Mouse (Mus musculus) small intestine, adult 2 months (tissue): Measurements from ENCODE around the gene Tgfb1. TPM values are rescaled to one million over a fixed set of nuclear protein-coding genes. Genes with fewer than 3 reads are reported as not detected.

Experiments
- H3K27ac ChIP-seq: fragments of 200-500 bp; 2 replicates; pipeline ENCODE4 v1.5.1; 2012; ENCODE audit warnings: low read depth, low read length, control low read depth, inconsistent platforms; ENCODE audit not compliant: insufficient read depth
- H3K27me3 ChIP-seq: fragments of 200-500 bp; 2 replicates; pipeline ENCODE4 v1.6.1; 2012; ENCODE audit warnings: mild to moderate bottlenecking, moderate library complexity, low read length, inconsistent platforms; ENCODE audit not compliant: control insufficient read depth, insufficient read depth
- H3K36me3 ChIP-seq: fragments of 200-500 bp; 2 replicates; pipeline ENCODE4 v1.6.1; 2012; ENCODE audit warnings: mild to moderate bottlenecking, low read length, control low read depth, inconsistent platforms; ENCODE audit not compliant: control insufficient read depth, insufficient read depth
- H3K4me1 ChIP-seq: fragments of 200-500 bp; 2 replicates; pipeline ENCODE4 v1.6.1; 2012; ENCODE audit warnings: low read length, inconsistent platforms, mixed read lengths; ENCODE audit not compliant: control insufficient read depth, insufficient read depth, insufficient read length
- H3K4me3 ChIP-seq: fragments of 200-500 bp; 2 replicates; pipeline ENCODE4 v1.5.1; 2012; ENCODE audit warnings: low read depth, mild to moderate bottlenecking, control low read depth, inconsistent platforms, low read length, moderate library complexity
- CTCF ChIP-seq: fragments of 200-500 bp; IDR thresholded peaks from 2 replicates; pipeline ENCODE4 v1.5.1; 2012; ENCODE audit warnings: low read depth, mild to moderate bottlenecking, control low read depth, inconsistent platforms, low read length, moderate library complexity, mixed read lengths; ENCODE audit not compliant: insufficient replicate concordance, insufficient read length; ENCODE audit errors: extremely low read depth
- POLR2A ChIP-seq: fragments of 200-500 bp; IDR thresholded peaks from 2 replicates; pipeline ENCODE4 v1.6.1; 2012; ENCODE audit warnings: low read depth, mild to moderate bottlenecking, control low read depth, inconsistent platforms, low read length, moderate library complexity
- WGBS: fragments of 180-500 bp; shearing (Covaris S2); methylation state at CpG from one replicate; pipeline ENCODE4 v1.1.7; 2018; 5-methylcytosine and 5-hydroxymethylcytosine counted together
- polyA plus RNA-seq: library from polyadenylated mRNA; depleted of rRNA; stranded (reverse); fragments of >200 nt; gene quantifications from 2 replicates; pipeline ENCODE4 v1.2.3, GENCODE M21; 2012

The Tgfb1 gene
- polyA plus RNA-seq, 1 experiment, result 24.4 TPM

- Histone ChIP-seq H3K36me3 (no peaks in the 10 kb centered on the region), H3K27ac (peak overlapping the region; percentile 71; the same call in 1 of the 2 replicates), H3K4me1 (peaks cover 17% of the 10 kb centered on the region), H3K27me3 (no peaks in the 10 kb centered on the region), H3K4me3 (no peak overlapping the region)
- TF ChIP-seq CTCF (no peak), POLR2A (no peak)
- WGBS, result 57% methylated on average over 7 of the region's 7 CpGs
Measured at GRCm38 (mm10) chr7:25706578-25707170, 19.9 kb downstream of the Tgfb1 start.

DNA sequence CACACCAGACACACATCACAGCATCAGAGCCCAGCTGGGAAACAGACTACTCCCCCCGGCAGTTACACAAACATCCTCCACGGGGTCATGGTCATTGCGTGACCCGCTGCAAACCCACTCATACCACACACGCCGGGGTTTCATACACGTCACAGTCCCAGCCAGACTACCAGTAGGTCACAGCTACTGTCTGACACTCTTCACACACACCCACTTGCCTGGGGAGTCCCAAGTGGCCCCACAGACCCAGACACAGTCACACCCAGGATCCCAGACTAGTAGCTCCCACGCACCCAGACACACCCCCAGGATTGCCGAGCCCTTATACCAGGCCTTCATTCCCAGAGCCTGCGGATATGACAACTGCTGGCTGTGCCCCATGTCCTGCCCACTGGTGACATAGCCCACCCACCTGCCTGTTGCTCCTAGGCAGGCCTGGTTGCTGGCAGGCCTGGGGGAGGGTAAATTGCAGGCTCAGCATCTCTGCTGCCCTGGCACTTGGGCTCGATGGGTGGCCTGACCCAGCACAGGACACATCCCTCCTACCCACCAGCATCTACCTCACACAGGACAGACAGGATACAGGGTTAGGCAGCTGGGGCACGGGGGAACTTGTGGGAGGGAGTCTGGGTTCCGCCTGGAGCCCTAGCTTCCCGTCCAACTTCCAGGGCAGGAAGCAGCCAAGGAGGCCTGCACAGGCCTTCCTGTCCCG, 20.9 kb downstream of the Tgfb1 start:
- Histone ChIP-seq H3K36me3 (peaks cover 7% of the 10 kb centered on the region), H3K4me3 (no peak overlapping the region), H3K27ac (peak overlapping the region; percentile 67), H3K27me3 (no peaks in the 10 kb centered on the region), H3K4me1 (peaks cover 21% of the 10 kb centered on the region)
- TF ChIP-seq CTCF (no peak), POLR2A (no peak)
- WGBS, result 64% methylated on average over 15 of the region's 15 CpGs

DNA sequence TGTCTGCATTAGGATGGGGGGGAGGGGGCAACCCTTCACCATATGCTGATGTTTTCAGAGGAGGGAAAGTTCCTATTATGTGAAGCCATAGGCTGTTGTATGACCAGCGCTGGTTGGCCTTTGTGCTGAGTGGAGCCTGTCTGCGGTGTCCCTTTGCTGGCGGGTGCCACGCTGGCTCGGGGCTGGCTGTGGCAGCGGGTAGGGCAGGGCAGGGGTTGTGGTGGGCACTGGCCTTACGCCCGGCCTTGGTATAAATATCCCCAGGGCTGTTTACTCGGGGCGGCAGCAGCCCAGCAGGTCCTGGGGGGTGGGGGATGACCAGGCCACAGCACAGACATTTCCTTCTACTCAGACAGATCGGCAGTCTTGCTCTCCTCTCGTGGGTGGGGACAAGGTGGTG, 23.2 kb downstream of the Tgfb1 start:
- Histone ChIP-seq H3K4me3 (no peak overlapping the region), H3K36me3 (peaks cover 28% of the 10 kb centered on the region), H3K27me3 (no peaks in the 10 kb centered on the region), H3K27ac (peak overlapping the region; percentile 17; the same call in 1 of the 2 replicates), H3K4me1 (peaks cover 17% of the 10 kb centered on the region)
- WGBS, result 16% methylated on average over 12 of the region's 12 CpGs
- TF ChIP-seq CTCF, result no peak
- TF ChIP-seq POLR2A, result no peak

DNA sequence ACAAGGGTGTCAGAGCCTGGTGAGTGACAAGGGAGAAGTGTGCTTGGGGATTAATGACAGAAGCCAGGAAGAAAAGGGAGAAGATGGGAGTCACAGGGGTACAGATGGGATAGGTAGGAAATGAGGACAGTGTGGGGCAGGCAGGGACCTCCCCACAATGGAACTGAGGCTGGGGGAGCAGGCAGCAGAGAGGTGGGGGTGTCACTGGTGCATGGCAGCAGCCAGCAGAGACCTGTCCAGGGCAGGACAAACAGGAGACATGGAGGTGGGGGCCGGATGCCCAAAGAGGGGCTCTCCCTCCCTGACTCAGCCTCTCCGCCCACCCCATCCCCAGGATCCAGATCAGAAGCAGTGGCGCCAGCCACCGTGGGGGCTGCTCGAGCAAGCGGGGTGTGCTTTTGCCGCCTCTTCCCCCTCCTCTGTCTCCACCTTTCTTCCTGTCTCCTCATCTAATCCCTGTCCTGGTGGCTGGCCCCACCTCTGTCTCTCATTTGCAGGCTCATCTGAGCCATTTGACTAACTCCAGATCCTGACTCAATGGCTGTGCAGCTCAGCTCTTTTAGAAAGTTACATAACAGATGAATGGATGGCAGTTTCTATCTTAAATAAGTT, 23.8 kb downstream of the Tgfb1 start:
- H3K27ac ChIP-seq, result peak overlapping the region; percentile 39; the same call in 1 of the 2 replicates
- no peak for TF ChIP-seq POLR2A
- no peak for TF ChIP-seq CTCF

DNA sequence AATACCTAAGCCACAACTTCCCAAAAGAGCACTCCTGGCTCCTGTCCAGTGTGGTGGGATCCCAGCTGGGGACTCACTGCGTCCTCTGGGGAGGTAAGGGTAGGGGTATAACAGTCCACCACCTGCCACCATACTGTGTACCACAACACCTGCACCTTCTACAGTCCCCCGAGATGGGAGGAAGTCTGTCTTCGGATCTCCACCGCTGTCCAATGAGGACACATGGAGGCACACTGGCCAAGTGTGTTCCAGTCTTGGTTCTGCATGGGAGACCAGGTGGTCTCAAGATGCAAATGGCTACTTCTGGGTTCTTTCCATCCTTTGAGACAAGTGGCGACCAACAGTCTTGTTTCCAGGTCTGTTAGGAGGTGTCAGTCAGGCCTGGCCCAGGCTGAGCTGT, 24.4 kb downstream of the Tgfb1 start:
- 72% methylated on average over 5 of the region's 5 CpGs for whole genome bisulfite sequencing
- Histone ChIP-seq H3K27ac (peak overlapping the region; percentile 20; the same call in 1 of the 2 replicates), H3K4me1 (peaks cover 13% of the 10 kb centered on the region), H3K27me3 (no peaks in the 10 kb centered on the region), H3K36me3 (peaks cover 39% of the 10 kb centered on the region), H3K4me3 (no peak overlapping the region)
- TF ChIP-seq POLR2A (no peak), CTCF (no peak)

More for the DNA sequence above, 23.8 kb downstream of the Tgfb1 start:
- WGBS, result 37% methylated on average over 7 of the region's 7 CpGs
- Histone ChIP-seq H3K36me3 (peaks cover 35% of the 10 kb centered on the region), H3K4me3 (no peak overlapping the region), H3K4me1 (peaks cover 17% of the 10 kb centered on the region), H3K27me3 (no peaks in the 10 kb centered on the region)

DNA sequence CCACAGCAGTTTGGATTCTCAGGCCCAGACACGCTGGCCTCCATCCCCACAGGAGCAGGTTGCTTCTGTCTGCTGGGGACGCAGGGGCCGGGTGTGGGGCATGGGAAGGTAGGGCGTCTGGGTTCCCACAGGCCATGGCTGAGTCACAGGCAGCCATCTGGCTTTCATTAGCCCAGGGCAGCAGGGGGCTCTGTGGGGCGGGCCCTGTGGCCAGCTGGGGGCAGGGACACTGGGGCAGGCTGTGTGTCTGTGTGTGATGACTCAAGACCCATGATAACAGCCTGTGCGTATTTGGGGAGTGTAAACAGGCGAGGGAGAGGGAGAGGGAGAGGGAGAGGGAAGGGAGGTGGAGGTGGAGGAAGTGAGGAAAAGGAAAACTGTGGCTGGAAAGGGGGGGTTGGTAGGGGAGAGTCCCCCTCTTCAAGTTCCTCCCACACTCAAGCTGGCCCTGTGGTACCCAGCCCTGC, 25.0 kb downstream of the Tgfb1 start:
- Histone ChIP-seq H3K27ac (peak overlapping the region; percentile 20; the same call in 1 of the 2 replicates), H3K4me1 (peaks cover 12% of the 10 kb centered on the region), H3K36me3 (peaks cover 40% of the 10 kb centered on the region), H3K27me3 (no peaks in the 10 kb centered on the region), H3K4me3 (no peak overlapping the region)
- WGBS, result 51% methylated on average over 7 of the region's 7 CpGs
- TF ChIP-seq CTCF (no peak), POLR2A (no peak)

DNA sequence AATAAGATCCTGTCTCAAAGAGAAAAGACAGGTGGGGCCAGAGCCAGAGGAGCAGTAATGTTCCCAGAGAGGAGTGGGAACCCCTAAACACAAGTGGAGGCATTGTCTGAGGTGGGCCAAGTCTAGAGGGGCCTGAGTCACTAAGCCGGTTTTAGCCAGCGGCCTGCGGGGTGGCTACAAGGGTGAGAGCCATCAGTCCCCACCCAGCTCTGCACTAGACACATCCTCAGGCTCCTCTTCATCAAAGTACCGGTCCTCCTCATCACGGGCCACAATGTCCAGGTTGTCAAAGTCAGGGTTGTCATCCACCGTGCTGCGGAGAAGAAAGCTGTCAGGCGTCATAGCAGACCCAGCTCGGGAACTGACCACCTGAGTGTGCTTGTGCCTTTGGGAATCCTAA, 26.0 kb downstream of the Tgfb1 start:
- 93% methylated on average over 9 of the region's 9 CpGs for WGBS

More for the DNA sequence above, 26.0 kb downstream of the Tgfb1 start:
- Histone ChIP-seq H3K27ac (no peak overlapping the region), H3K27me3 (no peaks in the 10 kb centered on the region), H3K4me3 (no peak overlapping the region), H3K36me3 (peaks cover 41% of the 10 kb centered on the region), H3K4me1 (peaks cover 12% of the 10 kb centered on the region)
- no peak for TF ChIP-seq POLR2A
- TF ChIP-seq CTCF, result no peak
